Mouse (Mus musculus): ENCODE data around the gene Tmprss12.
A peak's percentile ranks its signal among the peaks of the same experiment; 100 is the strongest.
"Not testable (repeated sequence)": the region's sequence is repeated elsewhere in the genome, so short reads cannot be mapped to it uniquely, and the experiment has no call there.

Tmprss12 gene

GRCm38 (mm10) chr15:100273791-100274308 is 6.8 kb upstream of the Tmprss12 start:
- not testable (repeated sequence) for DNase-seq (ENCODE audit: low spot score)

- no peak for DNase-seq (ENCODE audit: low spot score)
Observed at GRCm38 (mm10) chr15:100274790-100275559, 5.7 kb upstream of the Tmprss12 start.

- DNase-seq (ENCODE audit: low spot score): no peak
Observed at GRCm38 (mm10) chr15:100276403-100276802, 4.2 kb upstream of the Tmprss12 start.

GRCm38 (mm10) chr15:100277586-100277985 is 3.1 kb upstream of the Tmprss12 start:
- no peak for DNase-seq (ENCODE audit: low spot score)

GRCm38 (mm10) chr15:100288980-100289379 is 8.3 kb downstream of the Tmprss12 start:
- DNase-seq (ENCODE audit: low spot score): no peak

GRCm38 (mm10) chr15:100290858-100291257 is 10.2 kb downstream of the Tmprss12 start:
- no peak for DNase-seq (ENCODE audit: low spot score)

GRCm38 (mm10) chr15:100292326-100292725 is 11.7 kb downstream of the Tmprss12 start:
- no peak for DNase-seq (ENCODE audit: low spot score)

GRCm38 (mm10) chr15:100297856-100298255 is 17.2 kb downstream of the Tmprss12 start:
- no peak for DNase-seq (ENCODE audit: low spot score)

GRCm38 (mm10) chr15:100300499-100300898 is 19.9 kb downstream of the Tmprss12 start:
- DNase-seq (ENCODE audit: low spot score): no peak

GRCm38 (mm10) chr15:100301556-100301955 is 20.9 kb downstream of the Tmprss12 start:
- DNase-seq (ENCODE audit: low spot score): no peak

- no peak for DNase-seq (ENCODE audit: low spot score)
Observed at GRCm38 (mm10) chr15:100303428-100304018, 22.9 kb downstream of the Tmprss12 start.

- peak; percentile 66 for DNase-seq (ENCODE audit: low spot score)
Observed at GRCm38 (mm10) chr15:100304019-100304991, 23.7 kb downstream of the Tmprss12 start, which contains the start of gene Mettl7a1. Mettl7a1 (plus strand) TSS chr15:100304140.

- no peak for DNase-seq (ENCODE audit: low spot score)
Observed at GRCm38 (mm10) chr15:100306201-100306600, 25.6 kb downstream of the Tmprss12 start.

- not testable (repeated sequence) for DNase-seq (ENCODE audit: low spot score)
Observed at GRCm38 (mm10) chr15:100307438-100308096, 26.9 kb downstream of the Tmprss12 start.

GRCm38 (mm10) chr15:100312346-100312745 is 31.7 kb downstream of the Tmprss12 start:
- DNase-seq (ENCODE audit: low spot score): no peak

GRCm38 (mm10) chr15:100314448-100315145 is 34.0 kb downstream of the Tmprss12 start:
- no peak for DNase-seq (ENCODE audit: low spot score)

- DNase-seq (ENCODE audit: low spot score): not testable (repeated sequence)
Observed at GRCm38 (mm10) chr15:100318014-100318671, 37.5 kb downstream of the Tmprss12 start.

GRCm38 (mm10) chr15:100319884-100320283 is 39.2 kb downstream of the Tmprss12 start:
- DNase-seq (ENCODE audit: low spot score): no peak

- DNase-seq (ENCODE audit: low spot score): no peak
Observed at GRCm38 (mm10) chr15:100320295-100320905, 39.8 kb downstream of the Tmprss12 start.

- peak; percentile 49 for DNase-seq (ENCODE audit: low spot score)
Observed at GRCm38 (mm10) chr15:100321134-100321533, 40.5 kb downstream of the Tmprss12 start.

All from ovary, postnatal 14 days (tissue).